Mouse (Mus musculus) stomach, postnatal 0 days (tissue): Measurements from ENCODE around the gene Cmtm5.

Experiments
- CTCF ChIP-seq: IDR thresholded peaks from 2 replicates; pipeline ENCODE4 v1.5.1; 2016; ENCODE audit warnings: antibody characterized with exemption, low read depth, mild to moderate bottlenecking, moderate library complexity
- EP300 ChIP-seq: optimal IDR thresholded peaks from 2 replicates; pipeline ENCODE3; 2016; ENCODE audit warnings: antibody characterized with exemption

GRCm38 (mm10) chr14:54927296-54927695 is 8.8 kb upstream of the Cmtm5 start:
- no peak for TF ChIP-seq CTCF
- TF ChIP-seq EP300 = no peak
